Mouse (Mus musculus): ENCODE measurements around the gene Itgb7. TPM values are rescaled to one million over a fixed set of nuclear protein-coding genes. Genes with fewer than 3 reads are reported as not detected.

The Itgb7 gene
- total RNA-seq, 1 experiment from 2014 or later: 3.0 TPM

- no peak for DNase-seq
Measured at GRCm38 (mm10) chr15:102248812-102249191, 17.1 kb upstream of the Itgb7 start.

- no peak for DNase-seq
Measured at GRCm38 (mm10) chr15:102248131-102248811, 16.5 kb upstream of the Itgb7 start.

- DNase-seq: peak; percentile 80
Measured at GRCm38 (mm10) chr15:102247252-102248130, 15.7 kb upstream of the Itgb7 start.

GRCm38 (mm10) chr15:102246866-102247251, 15.1 kb upstream of the Itgb7 start:
- DNase-seq: peak; percentile 97

- DNase-seq: peak; percentile 82
Measured at GRCm38 (mm10) chr15:102245891-102246741, 14.4 kb upstream of the Itgb7 start.

- no peak for DNase-seq
Measured at GRCm38 (mm10) chr15:102245461-102245881, 13.7 kb upstream of the Itgb7 start.

GRCm38 (mm10) chr15:102244306-102245191, 12.8 kb upstream of the Itgb7 start:
- DNase-seq: no peak

- DNase-seq: peak; percentile 82
Measured at GRCm38 (mm10) chr15:102243229-102244190, 11.8 kb upstream of the Itgb7 start.

GRCm38 (mm10) chr15:102242404-102243228, 10.9 kb upstream of the Itgb7 start:
- no peak for DNase-seq

GRCm38 (mm10) chr15:102240607-102241006, 8.9 kb upstream of the Itgb7 start:
- peak; percentile 69 for DNase-seq

- DNase-seq: no peak
Measured at GRCm38 (mm10) chr15:102239851-102240250, 8.1 kb upstream of the Itgb7 start.

GRCm38 (mm10) chr15:102239260-102239590, 7.5 kb upstream of the Itgb7 start:
- peak; percentile 93 for DNase-seq

- DNase-seq: no peak
Measured at GRCm38 (mm10) chr15:102238543-102239259, 7.0 kb upstream of the Itgb7 start.

- DNase-seq: no peak
Measured at GRCm38 (mm10) chr15:102235371-102236027, 3.8 kb upstream of the Itgb7 start.

- no peak for DNase-seq
Measured at GRCm38 (mm10) chr15:102233896-102234295, 2.2 kb upstream of the Itgb7 start.

GRCm38 (mm10) chr15:102232764-102233163, 1.0 kb upstream of the Itgb7 start:
- DNase-seq: no peak

GRCm38 (mm10) chr15:102230408-102231321, 1.1 kb downstream of the Itgb7 start:
- no peak for DNase-seq

All from adrenal gland, postnatal 14 days (tissue).